ENCODE assay signal across 17 mouse cellular contexts in genomic region chr4:150109636-150110035, GRCm38 (mm10). TPM values are rescaled to one million over a fixed set of nuclear protein-coding genes. Genes with fewer than 3 reads are reported as not detected.
"Had no signal": no experiment of that assay in that cellular context is flagged by ENCODE, and none has a peak within 500 bp of the region (broad histone marks: within the 10 kb centered on the region; RNA-seq: fewer than 3 reads in every experiment).

No protein-coding gene starts in this region.

- H3K27ac ChIP-seq: kidney, embryonic 15.5 days; left cerebral cortex, adult 2 months; limb, embryonic 15.5 days; liver, embryonic 12.5 days; lung, embryonic 15.5 days; midbrain, embryonic 10.5 days; neural tube, embryonic 15.5 days had no signal

- H3K4me2 ChIP-seq: kidney, embryonic 15.5 days; limb, embryonic 15.5 days; liver, embryonic 12.5 days; lung, embryonic 15.5 days; neural tube, embryonic 15.5 days had no signal

- ATAC-seq: liver, embryonic 12.5 days had no signal

- H3K27me3 ChIP-seq: kidney, embryonic 15.5 days; limb, embryonic 15.5 days; liver, embryonic 12.5 days; lung, embryonic 15.5 days; neural tube, embryonic 15.5 days had no signal

- H3K4me3 ChIP-seq: kidney, embryonic 15.5 days; left cerebral cortex, adult 2 months; limb, embryonic 15.5 days; liver, embryonic 12.5 days; lung, embryonic 15.5 days; midbrain, embryonic 10.5 days; myocyte; neural tube, embryonic 15.5 days had no signal

- DNase-seq: kidney, postnatal 14 days; lung, postnatal 14 days; midbrain, embryonic 14.5 days; right cerebral cortex, adult 18-20 months; right cerebral cortex, postnatal 25 days had no signal

- H3K9ac ChIP-seq: kidney, embryonic 15.5 days; limb, embryonic 15.5 days; liver, embryonic 12.5 days; lung, embryonic 15.5 days; neural tube, embryonic 15.5 days had no signal

- H3K36me3 ChIP-seq: kidney, embryonic 15.5 days; limb, embryonic 15.5 days; liver, embryonic 12.5 days; lung, embryonic 15.5 days; midbrain, embryonic 10.5 days; neural tube, embryonic 15.5 days had no signal

- H3K4me1 ChIP-seq: kidney, embryonic 15.5 days; lung, embryonic 15.5 days; neural tube, embryonic 15.5 days had no signal

- H3K9me3 ChIP-seq: kidney, embryonic 15.5 days; limb, embryonic 15.5 days; liver, embryonic 12.5 days; lung, embryonic 15.5 days; midbrain, embryonic 10.5 days; neural tube, embryonic 15.5 days had no signal

RNA-seq across cellular contexts. Expression of gene Slc2a7, which starts 39.1 kb away (rescaled TPM):
- total RNA-seq: layer of hippocampus, adult 8-10 months; layer of hippocampus, postnatal 14 days; left cerebral cortex, adult 2 months had no signal
- polyA plus RNA-seq: kidney, embryonic 15.5 days; limb, embryonic 11.5 days; limb, embryonic 15.5 days; liver, embryonic 12.5 days; lung, embryonic 15.5 days; midbrain, embryonic 10.5 days; midbrain, embryonic 14.5 days; myocyte; neural tube, embryonic 11.5 days; neural tube, embryonic 15.5 days had no signal
